Mouse (Mus musculus) CH12.LX (cell line): ENCODE results near the gene Btbd9. TPM values are rescaled to one million over a fixed set of nuclear protein-coding genes. Genes with fewer than 3 reads are reported as not detected.

Source experiments
- DNase-seq: peaks from one replicate; pipeline ENCODE4 v3.0.0-alpha.2; 2013; ENCODE audit errors: extremely low read depth
- H3K27ac ChIP-seq: 2 replicates; pipeline ENCODE4 v1.5.1; 2012; ENCODE audit warnings: low read depth, mild to moderate bottlenecking, control low read depth, moderate library complexity; ENCODE audit not compliant: insufficient read depth
- H3K27me3 ChIP-seq: replicated peaks from 2 replicates; pipeline ENCODE3; 2012; ENCODE audit warnings: inconsistent platforms
- H3K36me3 ChIP-seq, 2 experiments: replicated peaks in 1 of 2; 2 replicates each; pipeline versions ENCODE3 to v1.6.1; 2012; ENCODE audit warnings: inconsistent platforms in 1 of 2, low read length in 1 of 2, mild to moderate bottlenecking in 1 of 2, mixed read lengths in 1 of 2, moderate library complexity in 1 of 2; ENCODE audit not compliant: control insufficient read depth in 1 of 2, insufficient read depth in 1 of 2
- H3K4me1 ChIP-seq, 2 experiments: 2 replicates each; pipeline ENCODE4 v1.6.1; 2012; ENCODE audit warnings: inconsistent platforms in 1 of 2, moderate library complexity in 1 of 2; ENCODE audit not compliant: insufficient read depth in 2 of 2, control insufficient read depth in 1 of 2
- H3K4me2 ChIP-seq: 2 replicates; pipeline ENCODE4 v1.6.1; 2012; ENCODE audit warnings: low read depth, mild to moderate bottlenecking, control low read depth; ENCODE audit not compliant: poor library complexity, insufficient read depth, severe bottlenecking
- H3K4me3 ChIP-seq, 3 experiments: fragments of 150-350 bp in 1 of 3; sonication (generic) in 1 of 3; replicated peaks in 1 of 3; 2 replicates each; pipeline versions ENCODE3 to v1.5.1; 2011 to 2012; ENCODE audit warnings: low read depth in 2 of 3, low read length in 2 of 3, mild to moderate bottlenecking in 2 of 3, moderate library complexity in 2 of 3, control low read depth in 1 of 3, improper control_type of control experiment in 1 of 3, inconsistent platforms in 1 of 3, mixed read lengths in 1 of 3; ENCODE audit not compliant: poor library complexity in 1 of 3
- H3K79me2 ChIP-seq: replicated peaks from 2 replicates; pipeline ENCODE4 v1.6.1; 2012; ENCODE audit warnings: mild to moderate bottlenecking, moderate library complexity; ENCODE audit not compliant: control insufficient read depth, poor library complexity, insufficient read depth, severe bottlenecking; ENCODE audit errors: extremely low read depth
- H3K9ac ChIP-seq: 2 replicates; pipeline ENCODE4 v1.6.1; 2012; ENCODE audit warnings: low read depth, mild to moderate bottlenecking, control low read depth, moderate library complexity; ENCODE audit not compliant: insufficient read depth
- H3K9me3 ChIP-seq: replicated peaks from 2 replicates; pipeline ENCODE3; 2012; ENCODE audit warnings: low read length, inconsistent platforms, mixed read lengths
- CHD2 ChIP-seq: IDR thresholded peaks from 2 replicates; pipeline ENCODE4 v1.6.1; 2011; ENCODE audit warnings: low read length, improper control_type of control experiment
- CTCF ChIP-seq, 2 experiments: IDR thresholded peaks in 1 of 2; conservative IDR thresholded peaks in 1 of 2; 2 replicates each; pipeline ENCODE4 v1.5.1; 2011 to 2012; ENCODE audit warnings: low read depth in 2 of 2, low read length in 2 of 2, improper control_type of control experiment in 1 of 2, inconsistent platforms in 1 of 2, mild to moderate bottlenecking in 1 of 2, moderate library complexity in 1 of 2
- E2F4 ChIP-seq: IDR thresholded peaks from 2 replicates; pipeline ENCODE4 v1.6.1; 2011; ENCODE audit warnings: low read depth, low read length, improper control_type of control experiment; ENCODE audit not compliant: insufficient replicate concordance
- ELF1 ChIP-seq: IDR thresholded peaks from 2 replicates; pipeline ENCODE4 v1.6.1; 2014; ENCODE audit warnings: low read depth, mild to moderate bottlenecking, inconsistent platforms, low read length, improper control_type of control experiment
- EP300 ChIP-seq: IDR thresholded peaks from 2 replicates; pipeline ENCODE4 v1.6.1; 2011; ENCODE audit warnings: low read length, improper control_type of control experiment
- GABPA ChIP-seq: IDR thresholded peaks from 2 replicates; pipeline ENCODE4 v1.6.1; 2012; ENCODE audit warnings: low read depth, low read length, improper control_type of control experiment, inconsistent platforms; ENCODE audit not compliant: insufficient replicate concordance
- JUN ChIP-seq: IDR thresholded peaks from 2 replicates; pipeline ENCODE4 v1.6.1; 2011; ENCODE audit warnings: low read depth, mild to moderate bottlenecking, low read length, improper control_type of control experiment, moderate library complexity; ENCODE audit not compliant: insufficient read depth
- MAFK ChIP-seq: IDR thresholded peaks from 2 replicates; pipeline ENCODE4 v1.6.1; 2011; ENCODE audit warnings: low read length, improper control_type of control experiment; ENCODE audit not compliant: insufficient replicate concordance
- MXI1 ChIP-seq: IDR thresholded peaks from 2 replicates; pipeline ENCODE4 v1.6.1; 2011; ENCODE audit warnings: mild to moderate bottlenecking, low read depth, low read length, improper control_type of control experiment
- MYC ChIP-seq: IDR thresholded peaks from 2 replicates; pipeline ENCODE4 v1.6.1; 2011; ENCODE audit warnings: low read depth, mild to moderate bottlenecking, improper control_type of control experiment, low read length
- NRF1 ChIP-seq: IDR thresholded peaks from 2 replicates; pipeline ENCODE4 v1.6.1; 2014; ENCODE audit warnings: low read depth, mild to moderate bottlenecking, inconsistent platforms, low read length, improper control_type of control experiment, moderate library complexity
- POLR2A ChIP-seq: IDR thresholded peaks from 2 replicates; pipeline ENCODE4 v1.6.1; 2011; ENCODE audit warnings: low read depth, mild to moderate bottlenecking, improper control_type of control experiment, low read length
- RCOR1 ChIP-seq: conservative IDR thresholded peaks from 2 replicates; pipeline ENCODE4 v1.6.1; 2012; ENCODE audit warnings: low read depth, mild to moderate bottlenecking, inconsistent platforms, low read length, improper control_type of control experiment
- SMC3 ChIP-seq: IDR thresholded peaks from 2 replicates; pipeline ENCODE4 v1.6.1; 2011; ENCODE audit warnings: low read depth, low read length, improper control_type of control experiment
- TCF12 ChIP-seq: IDR thresholded peaks from 2 replicates; pipeline ENCODE4 v1.6.1; 2014; ENCODE audit warnings: low read depth, mild to moderate bottlenecking, inconsistent platforms, low read length, improper control_type of control experiment
- UBTF ChIP-seq: IDR thresholded peaks from 2 replicates; pipeline ENCODE4 v1.6.1; 2012; ENCODE audit warnings: low read depth, mild to moderate bottlenecking, inconsistent platforms, low read length, improper control_type of control experiment, moderate library complexity
- ZC3H11A ChIP-seq: IDR thresholded peaks from 2 replicates; pipeline ENCODE4 v1.6.1; 2012; ENCODE audit warnings: low read depth, mild to moderate bottlenecking, inconsistent platforms, low read length, improper control_type of control experiment
- ZKSCAN1 ChIP-seq: IDR thresholded peaks from 2 replicates; pipeline ENCODE4 v1.6.1; 2012; ENCODE audit warnings: low read depth, inconsistent platforms, low read length, improper control_type of control experiment, borderline replicate concordance
- ZNF384 ChIP-seq: IDR thresholded peaks from 2 replicates; pipeline ENCODE4 v1.6.1; 2012; ENCODE audit warnings: low read depth, low read length, improper control_type of control experiment, inconsistent platforms
- dilution Hi-C: fragments of 300-500 bp; cut with MboI; formaldehyde crosslinking; loops from 2 replicates; pipeline ENCODE4 v1.14.3; 2020; ENCODE audit warnings: low sequenced_read_pairs; ENCODE audit not compliant: extremely low pct_unique_long_range_greater_than_20kb, extremely low pct_ligation_motif_present
- in situ Hi-C: fragments of 300-500 bp; cut with MboI; formaldehyde crosslinking; loops from 3 replicates; pipeline ENCODE4 v1.14.3; 2019; ENCODE audit warnings: low sequenced_read_pairs, low pct_ligation_motif_present, low pct_unique_long_range_greater_than_20kb, mixed read lengths
- polyA plus RNA-seq: library from polyadenylated mRNA; unstranded; fragments of >175 nt; gene quantifications from 2 replicates; pipeline ENCODE4 v1.2.1, GENCODE M21; 2012; ENCODE audit warnings: low read depth; ENCODE audit not compliant: insufficient read length
- total RNA-seq, 2 experiments: library from RNA; depleted of rRNA; stranded (reverse); fragments of 300-350 nt in 1 of 2; fragments of >200 nt in 1 of 2; gene quantifications; 2 replicates each; pipeline ENCODE4 v1.2.3; 2012 to 2014

The Btbd9 gene
- total and polyA plus RNA-seq, 3 experiments, result 19.3 to 25.4 (median 20.0) TPM

- no peaks in the 10 kb centered on the region for H3K9me3 ChIP-seq
- no peak for TF ChIP-seq MAFK
- no peak for TF ChIP-seq ZKSCAN1
- no peak for TF ChIP-seq MYC
- TF ChIP-seq TCF12, result no peak
- no peak for TF ChIP-seq POLR2A
- no peak for TF ChIP-seq SMC3
- TF ChIP-seq RCOR1, result no peak
- TF ChIP-seq UBTF, result no peak
- no peak for TF ChIP-seq NRF1
- no peaks in the 10 kb centered on the region for H3K27me3 ChIP-seq
- H3K4me1 ChIP-seq, result peaks cover 21 to 27% of the 10 kb centered on the region in 2 experiments
- no peak overlapping the region for H3K9ac ChIP-seq
- dilution Hi-C loops, result no loop called here
- no peak overlapping the region for H3K4me3 ChIP-seq
- no peak overlapping the region for H3K27ac ChIP-seq
- no peak for DNase-seq
- H3K36me3 ChIP-seq, result no peaks in the 10 kb centered on the region
- no peaks in the 10 kb centered on the region for H3K79me2 ChIP-seq
- H3K4me2 ChIP-seq, result no peak overlapping the region
- in situ Hi-C loops, result no loop called here
These were observed 271.5 kb downstream of the Btbd9 start for GRCm38 (mm10) chr17:30304766-30305165.

GRCm38 (mm10) chr17:30301338-30301737 lies 274.9 kb downstream of the Btbd9 start:
- Histone ChIP-seq H3K4me3 (no peak overlapping the region), H3K9me3 (no peaks in the 10 kb centered on the region), H3K9ac (no peak overlapping the region), H3K27me3 (no peaks in the 10 kb centered on the region), H3K4me2 (no peak overlapping the region), H3K4me1 (peaks cover 12 to 14% of the 10 kb centered on the region in 2 experiments), H3K27ac (no peak overlapping the region), H3K79me2 (no peaks in the 10 kb centered on the region)
- dilution Hi-C loops, result no loop called here
- no peak for DNase-seq
- TF ChIP-seq CTCF (conservative IDR thresholded peaks at IDR 0.05 in 1 of 2, IDR thresholded peaks at IDR 0.05 in 1 of 2; ENCODE audit: low read depth in 2 of 2, low read length in 2 of 2) (no peak), MYC (no peak), EP300 (no peak), JUN (no peak), ZNF384 (no peak), ELF1 (no peak), E2F4 (no peak), RCOR1 (no peak), CHD2 (no peak), ZC3H11A (no peak), UBTF (no peak), MXI1 (no peak), GABPA (no peak), MAFK (no peak)
- TF ChIP-seq, all 38 proteins: peak for 0
- in situ Hi-C loops, result no loop called here
- peaks cover 0 to 18% of the 10 kb centered on the region in 2 experiments for H3K36me3 ChIP-seq
